Mouse (Mus musculus) adrenal gland (tissue): ENCODE results near the gene Bad.

Source experiments
- intact Hi-C: fragments of 180-260 bp; cut with DNase I; formaldehyde crosslinking; loops from one replicate; pipeline ENCODE4 v1.15.1; 2025

The Bad gene

DNA sequence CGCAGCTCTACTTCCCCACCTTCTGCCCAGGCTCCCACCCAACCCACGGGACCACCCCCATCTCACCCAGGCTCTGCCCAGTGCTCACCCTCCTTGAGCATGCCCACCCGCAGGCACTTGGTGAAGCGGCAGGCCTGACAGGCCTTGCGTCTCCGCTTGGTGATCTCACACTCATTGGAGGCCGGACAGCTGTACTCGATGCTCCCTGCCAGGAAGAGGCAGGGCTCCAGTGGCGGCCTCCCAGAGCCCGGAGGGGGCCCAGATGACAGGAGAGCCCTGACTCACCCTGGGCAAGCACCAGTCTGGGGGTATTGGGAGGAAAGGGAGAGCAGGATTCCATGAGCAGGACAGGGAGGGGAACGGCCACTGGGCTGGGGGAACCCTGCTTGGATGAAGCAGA, 27.7 kb upstream of the Bad start:
- intact Hi-C loops, result no loop called here

GRCm38 (mm10) chr19:6914540-6914939, 27.1 kb upstream of the Bad start:
- intact Hi-C loops, result no loop called here

DNA sequence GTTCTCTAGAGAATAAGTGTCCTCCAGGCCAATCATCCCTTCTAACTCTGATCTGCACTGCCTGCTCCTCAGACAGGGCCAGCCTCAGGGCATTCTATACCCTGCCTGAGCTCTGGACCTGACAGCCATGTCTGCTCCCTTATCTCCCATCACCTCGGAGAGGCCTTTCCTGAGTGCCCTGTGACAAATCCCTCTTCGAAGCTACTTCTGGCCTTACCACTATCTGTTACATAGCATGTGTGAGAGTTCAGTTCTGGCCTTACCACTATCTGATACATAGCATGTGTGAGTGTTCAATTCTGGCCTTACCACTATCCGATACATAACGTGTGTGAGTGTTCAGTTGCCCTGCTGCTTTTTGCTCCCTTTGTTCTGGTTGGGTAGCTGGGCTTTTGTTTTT, 26.4 kb upstream of the Bad start:
- intact Hi-C loops, result no loop called here

- intact Hi-C loops, result no loop called here
These were observed 25.2 kb upstream of the Bad start for GRCm38 (mm10) chr19:6916496-6916895.

DNA sequence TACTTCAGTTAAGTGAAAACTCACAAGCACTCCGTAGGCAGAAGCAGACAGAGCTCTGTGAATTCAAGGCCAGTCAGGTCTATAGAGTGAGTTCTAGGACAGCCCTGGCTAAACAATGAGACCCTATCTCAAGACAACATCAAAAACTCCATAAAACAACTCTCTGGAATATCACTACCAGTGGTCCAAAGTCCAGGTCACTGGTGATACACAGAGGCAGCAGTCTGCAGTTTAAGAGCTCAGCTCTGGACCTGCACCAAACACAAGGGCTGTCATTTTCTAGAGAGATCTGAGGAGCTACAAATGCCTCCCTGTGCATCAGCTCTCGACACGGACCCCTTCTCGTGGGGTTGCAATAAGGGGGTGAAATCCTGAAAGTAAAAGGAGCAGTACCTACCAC, 23.3 kb upstream of the Bad start:
- intact Hi-C loops, result no loop called here

DNA sequence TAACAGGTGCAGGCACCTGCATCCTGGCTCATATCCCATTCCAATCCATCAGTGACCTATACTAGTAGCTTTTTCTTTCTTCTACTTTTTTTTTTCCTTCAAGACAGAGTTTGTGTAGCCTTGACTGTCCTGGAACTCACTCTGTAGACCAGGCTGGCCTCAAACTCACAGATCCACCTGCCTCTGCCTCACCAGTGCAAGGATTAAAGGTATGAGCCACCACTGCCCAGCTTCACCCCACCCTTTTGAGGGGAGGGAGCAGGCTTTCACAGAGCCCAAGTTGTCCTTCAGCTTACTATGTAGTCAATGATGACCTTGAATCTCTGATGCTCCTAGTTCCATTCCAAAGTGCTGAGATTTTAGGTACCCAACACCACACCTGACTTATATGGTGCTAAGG, 22.2 kb upstream of the Bad start:
- intact Hi-C loops, result no loop called here

DNA sequence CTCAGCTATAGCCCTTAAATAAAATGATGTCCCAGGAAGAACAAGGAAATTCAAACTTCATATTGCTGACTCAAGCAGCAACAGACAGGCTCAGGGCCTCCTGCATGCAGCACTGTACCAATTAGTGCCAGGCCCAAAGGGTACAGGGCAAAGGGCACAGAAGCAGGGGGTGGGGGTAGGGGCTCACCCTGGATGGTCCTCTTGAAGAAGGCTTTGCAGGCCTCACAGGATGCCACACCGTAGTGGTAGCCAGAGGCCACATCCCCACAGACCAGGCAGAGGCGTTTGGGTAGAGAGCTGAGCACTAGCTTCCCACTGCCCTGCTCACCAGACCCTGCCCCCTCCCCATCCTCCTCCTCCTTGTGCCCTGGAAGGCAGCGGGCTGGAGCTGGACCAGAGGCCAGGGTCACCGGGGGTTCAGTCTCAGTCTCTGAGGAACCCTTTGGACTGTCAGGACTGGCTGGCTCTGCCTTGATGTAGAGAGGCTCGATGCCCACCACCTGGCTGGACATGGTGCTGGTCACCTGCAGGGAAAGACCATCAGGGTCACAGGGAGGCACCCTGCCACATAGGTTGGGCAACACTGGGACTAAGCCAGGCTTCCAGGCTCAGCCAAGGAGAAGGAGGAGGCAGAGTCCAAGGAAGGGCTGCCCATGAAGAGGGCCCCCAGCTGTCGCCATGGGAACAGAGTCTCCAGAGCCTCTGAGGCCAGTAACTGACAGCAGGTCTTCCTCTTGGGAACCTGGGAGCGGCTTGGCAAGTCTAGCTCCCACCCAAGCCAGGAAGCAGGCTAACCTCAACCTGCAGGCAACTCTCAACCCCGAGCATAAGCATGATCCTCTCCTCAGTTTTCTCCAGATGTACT, 21.6 kb upstream of the Bad start:
- intact Hi-C loops, result no loop called here

GRCm38 (mm10) chr19:6920741-6921636, 20.7 kb upstream of the Bad start:
- intact Hi-C loops, result no loop called here

DNA sequence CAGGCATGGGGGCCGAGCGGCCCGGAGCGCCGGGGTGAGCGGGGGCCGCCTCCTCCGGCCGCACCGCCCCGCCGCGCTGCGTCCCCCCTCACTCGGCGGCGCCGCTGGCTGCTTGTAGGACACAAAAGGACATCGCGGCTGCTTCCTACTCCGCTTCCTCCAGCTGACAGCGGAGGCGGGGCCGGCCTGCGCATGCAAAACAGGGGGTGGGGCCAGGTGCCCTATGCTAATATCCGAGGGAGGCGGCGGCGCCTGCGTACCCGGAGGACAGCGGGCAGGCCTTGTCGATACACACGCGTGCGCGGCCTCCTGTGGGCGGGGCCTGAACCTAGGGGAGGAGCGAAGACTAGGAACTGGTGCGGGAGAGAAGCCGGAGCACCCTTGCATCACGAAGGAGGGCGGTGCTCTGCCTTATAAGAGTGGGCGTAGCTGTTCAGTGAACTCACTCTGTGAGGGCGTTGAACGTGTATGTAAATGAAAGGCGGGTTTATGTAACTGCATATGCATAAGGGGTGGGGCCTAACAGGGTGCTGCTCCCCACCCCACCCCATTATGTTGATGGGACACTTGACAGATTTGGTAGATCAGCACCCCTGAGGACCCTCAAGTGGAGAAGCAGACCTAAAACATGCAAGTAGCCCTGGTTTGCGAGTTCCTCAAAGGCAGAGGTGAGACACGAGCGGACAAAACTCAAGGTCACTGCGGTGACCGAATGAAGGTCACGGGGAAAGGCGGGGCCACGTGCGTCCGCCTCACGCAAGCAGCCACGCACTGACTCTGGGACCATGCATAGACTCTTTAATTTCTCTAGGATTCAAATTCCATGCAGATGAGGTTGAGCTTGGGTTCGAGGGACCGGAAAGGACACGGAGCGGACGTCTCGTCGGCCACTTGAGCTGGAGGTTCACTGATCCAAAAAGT, 19.8 kb upstream of the Bad start, which contains the start of gene Esrra:
TSS of gene Esrra (minus strand) at position 167 of the 921 bp plus-strand sequence.
- intact Hi-C loops, result no loop called here

GRCm38 (mm10) chr19:6922901-6923735, 18.5 kb upstream of the Bad start:
- intact Hi-C loops, result no loop called here

- intact Hi-C loops, result loop anchor here (5.0 kb wide), 1 partner anchor 48 kb away; the partner anchor contains the start of gene Ppp1r14b
These were observed 17.0 kb upstream of the Bad start for GRCm38 (mm10) chr19:6924461-6925306.

- intact Hi-C loops, result loop anchor here (5.0 kb wide), 1 partner anchor 47 kb away; the partner anchor contains the start of gene Ppp1r14b
These were observed 16.4 kb upstream of the Bad start, which contains the start of gene Catsperz for GRCm38 (mm10) chr19:6925307-6925573. Catsperz (minus strand) TSS chr19:6925380.

- intact Hi-C loops, result loop anchor here (5.0 kb wide), 1 partner anchor 47 kb away; the partner anchor contains the start of gene Ppp1r14b
These were observed 15.9 kb upstream of the Bad start for GRCm38 (mm10) chr19:6925611-6926329.

DNA sequence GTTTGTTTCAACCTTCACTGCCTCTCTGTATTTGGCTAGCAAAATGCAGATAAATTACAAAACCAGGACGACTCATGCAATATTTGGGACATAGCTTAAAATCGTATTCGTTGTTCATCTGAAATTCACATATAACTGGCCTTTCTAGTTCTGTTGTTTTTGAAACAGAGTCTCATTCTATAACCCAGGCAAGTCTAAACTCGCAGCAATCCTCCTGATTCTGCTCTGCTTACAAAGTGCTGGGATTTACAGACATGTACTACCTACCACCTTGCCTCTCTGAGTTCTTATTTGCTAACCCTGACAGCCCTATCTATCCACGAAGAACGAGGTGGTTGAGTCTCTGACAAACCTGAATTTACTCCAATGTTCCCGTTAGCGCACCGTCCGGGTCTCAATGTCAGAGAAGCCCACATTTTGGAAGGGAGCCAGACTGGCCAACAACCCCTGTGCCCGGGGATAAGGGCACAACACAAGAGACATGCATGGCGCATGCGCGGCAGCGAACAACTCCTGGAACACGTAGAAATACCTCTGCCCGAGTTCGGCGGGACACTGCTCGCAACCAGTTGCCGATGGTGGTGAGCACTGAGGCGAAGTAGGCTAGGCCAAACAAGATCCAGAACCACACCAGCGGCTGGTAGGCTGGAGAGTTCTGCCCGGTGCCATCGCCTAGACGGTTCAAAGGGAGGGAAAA, 15.0 kb upstream of the Bad start:
- intact Hi-C loops, result loop anchor here (5.0 kb wide), 1 partner anchor 46 kb away; the partner anchor contains the start of gene Ppp1r14b

- intact Hi-C loops, result loop anchor here (2.0 to 5.0 kb wide), 2 partner anchors 44 to 85 kb away; partner anchors contain the start of gene Ppp1r14b
These were observed 13.6 kb upstream of the Bad start for GRCm38 (mm10) chr19:6928080-6928479.

GRCm38 (mm10) chr19:6931002-6931401, 10.7 kb upstream of the Bad start:
- intact Hi-C loops, result no loop called here

GRCm38 (mm10) chr19:6932018-6932417, 9.6 kb upstream of the Bad start:
- intact Hi-C loops, result no loop called here

DNA sequence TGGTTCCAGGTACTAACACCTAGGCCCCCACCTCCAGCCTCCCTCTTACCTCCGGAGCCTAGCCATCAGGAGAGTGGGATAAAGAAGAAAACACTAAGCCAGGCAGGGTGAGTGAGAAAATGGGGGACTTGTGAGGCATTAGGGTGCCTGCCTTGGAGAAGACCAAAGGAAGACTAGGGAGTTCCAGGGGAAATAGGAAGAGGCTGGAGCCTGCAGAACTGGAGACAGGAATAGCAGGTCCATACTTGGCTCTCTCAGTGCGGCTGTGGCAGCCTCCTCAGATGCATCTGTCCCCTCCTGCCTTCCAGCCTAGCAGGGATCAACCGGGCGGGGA, 8.6 kb upstream of the Bad start:
- intact Hi-C loops, result no loop called here
